Mouse (Mus musculus) olfactory bulb, adult 2 months (tissue): ENCODE data around the gene Crebbp.

Experiments
- CTCF ChIP-seq: fragments of 200-500 bp; IDR thresholded peaks from 2 replicates; pipeline ENCODE4 v1.5.1; 2012; ENCODE audit warnings: low read depth, mild to moderate bottlenecking, low read length, moderate library complexity; ENCODE audit not compliant: insufficient read depth
- POLR2A ChIP-seq: fragments of 200-500 bp; IDR thresholded peaks from 2 replicates; pipeline ENCODE4 v1.6.1; 2012; ENCODE audit warnings: mild to moderate bottlenecking, low read depth, low read length, moderate library complexity; ENCODE audit not compliant: insufficient read depth

- TF ChIP-seq CTCF, result no peak
- TF ChIP-seq POLR2A, result no peak
Measured at GRCm38 (mm10) chr16:4138541-4138940, 75.3 kb downstream of the Crebbp start.
